Mouse (Mus musculus) erythroblast, adult 5-6 weeks (primary cell): ENCODE results near the gene Tmem41a. TPM values are rescaled to one million over a fixed set of nuclear protein-coding genes. Genes with fewer than 3 reads are reported as not detected.

Source experiments
- ATAC-seq: replicated peaks from 2 replicates; pipeline ENCODE4 v1.8.0; 2016; ENCODE audit warnings: moderate number of reproducible peaks, mild to moderate bottlenecking, moderate TSS enrichment, inconsistent platforms; ENCODE audit not compliant: poor library complexity, low FRiP score, severe bottlenecking
- total RNA-seq, 2 experiments: library from RNA; stranded (forward) in 1 of 2; stranded (reverse) in 1 of 2; fragments of 150-400 nt in 1 of 2; fragments of 200-764, 138-1000 nt in 1 of 2; gene quantifications; 2 replicates each; pipeline versions ENCODE4 v1.2.3 to v1.2.4; 2015 to 2017; ENCODE audit warnings: low replicate concordance in 2 of 2

Gene Tmem41a
- total RNA-seq, 2 experiments from 2014 or later, result 0.77 to 5.0 TPM

GRCm38 (mm10) chr16:21906902-21907301 lies 40.5 kb downstream of the Tmem41a start:
- no peak for ATAC-seq

DNA sequence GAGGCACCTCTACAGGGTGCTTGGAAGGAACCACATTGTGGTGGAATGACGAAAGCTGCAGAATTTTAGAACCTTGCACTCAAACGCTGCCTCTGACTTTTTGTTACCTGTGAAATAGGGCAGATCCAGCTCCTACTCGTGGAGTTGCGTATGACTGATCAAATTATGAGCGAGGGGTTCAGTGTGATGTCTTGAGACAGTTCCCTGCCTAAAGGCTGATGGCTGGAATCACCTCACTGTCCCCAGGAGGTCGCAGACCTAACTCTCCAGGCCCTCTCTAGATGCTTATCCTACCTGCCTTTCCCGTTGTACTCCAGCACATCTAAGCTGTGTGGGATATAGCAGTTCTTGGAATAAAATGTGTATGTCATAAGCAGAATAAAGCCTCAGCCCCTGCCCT lies 41.4 kb downstream of the Tmem41a start:
- no peak for ATAC-seq

- no peak for ATAC-seq
These were observed 42.7 kb downstream of the Tmem41a start for GRCm38 (mm10) chr16:21904636-21905035.

- no peak for ATAC-seq
These were observed 46.1 kb downstream of the Tmem41a start for GRCm38 (mm10) chr16:21901286-21901685.

GRCm38 (mm10) chr16:21893890-21894289 lies 53.5 kb downstream of the Tmem41a start:
- ATAC-seq, result no peak

GRCm38 (mm10) chr16:21887601-21888000 lies 59.8 kb downstream of the Tmem41a start:
- ATAC-seq, result no peak

Other genes starting within 250 kb of the Tmem41a start
- gene Ehhadh, start 159.7 kb downstream of the Tmem41a start, total RNA-seq (2015; ENCODE audit: low replicate concordance), result 1.3 TPM in 1 of 2 replicates, not detected in the other
- 0.94 and 2.9 TPM in 2 replicates for gene Ehhadh, start 159.7 kb downstream of the Tmem41a start, total RNA-seq (2017; ENCODE audit: low replicate concordance)
- gene Map3k13, start 153.2 kb downstream of the Tmem41a start, total RNA-seq (2015; ENCODE audit: low replicate concordance), result not detected in 2 replicates
- gene Map3k13, start 153.2 kb downstream of the Tmem41a start, total RNA-seq (2017; ENCODE audit: low replicate concordance), result 0.14 TPM in 1 of 2 replicates, not detected in the other
- not detected in 2 replicates for gene Liph, start 48.1 kb upstream of the Tmem41a start, total RNA-seq (2015; ENCODE audit: low replicate concordance)
- gene Liph, start 48.1 kb upstream of the Tmem41a start, total RNA-seq (2017; ENCODE audit: low replicate concordance), result 2.6 TPM in 1 of 2 replicates, not detected in the other
- 19.0 and 28.4 TPM in 2 replicates for gene Senp2, start 61.9 kb upstream of the Tmem41a start, total RNA-seq (2015; ENCODE audit: low replicate concordance)
- gene Senp2, start 61.9 kb upstream of the Tmem41a start, total RNA-seq (2017; ENCODE audit: low replicate concordance), result 41.4 and 57.3 TPM in 2 replicates
- 0.19 and 0.84 TPM in 2 replicates for gene Igf2bp2, start 215.7 kb upstream of the Tmem41a start, total RNA-seq (2015; ENCODE audit: low replicate concordance)
- gene Igf2bp2, start 215.7 kb upstream of the Tmem41a start, total RNA-seq (2017; ENCODE audit: low replicate concordance), result 0.09 and 0.42 TPM in 2 replicates